ENCODE assay signal across 18 mouse cellular contexts in genomic region chr2:143900821-143901351, GRCm38 (mm10). TPM values are rescaled to one million over a fixed set of nuclear protein-coding genes. Genes with fewer than 3 reads are reported as not detected.
A peak's percentile ranks its signal among the peaks of the same experiment; 100 is the strongest.
DNase-seq lines count a peak whose midpoint lies in the region; ATAC-seq and TF ChIP-seq lines count a peak whose summit lies in the region.
"Had no signal": no experiment of that assay in that cellular context is flagged by ENCODE, and none has a peak within 500 bp of the region (broad histone marks: within the 10 kb centered on the region; RNA-seq: fewer than 3 reads in every experiment).

No protein-coding gene starts in this region.

- no peak for TF ChIP-seq CTCF in lung, adult 2 months (IDR thresholded peaks at IDR 0.05; ENCODE audit: insufficient read depth, low read length)

- H3K27ac ChIP-seq in embryonic facial prominence, embryonic 14.5 days (replicated peaks; ENCODE audit: low read depth, low read length): no peak overlapping the region
- no peak overlapping the region for H3K27ac ChIP-seq in embryonic facial prominence, embryonic 10.5 days (replicated peaks)
- H3K27ac ChIP-seq in intestine, embryonic 16.5 days (ENCODE audit: low read length): peak overlapping the region; percentile 11; the same call in 1 of the 2 replicates
- H3K27ac ChIP-seq: embryonic facial prominence, embryonic 12.5 days; liver, embryonic 13.5 days; midbrain, embryonic 15.5 days; stomach, embryonic 15.5 days had no signal

- H3K4me2 ChIP-seq in embryonic facial prominence, embryonic 14.5 days (ENCODE audit: low read depth, low read length): no peak overlapping the region
- no peak overlapping the region for H3K4me2 ChIP-seq in intestine, embryonic 16.5 days (ENCODE audit: low read depth, low read length)
- H3K4me2 ChIP-seq: embryonic facial prominence, embryonic 12.5 days; liver, embryonic 13.5 days; midbrain, embryonic 15.5 days; stomach, embryonic 15.5 days had no signal

- no peaks in the 10 kb centered on the region for H3K36me3 ChIP-seq in embryonic facial prominence, embryonic 14.5 days (ENCODE audit: control insufficient read depth, insufficient read depth, low read length)
- no peaks in the 10 kb centered on the region for H3K36me3 ChIP-seq in embryonic facial prominence, embryonic 10.5 days (replicated peaks)
- H3K36me3 ChIP-seq in intestine, embryonic 16.5 days (ENCODE audit: control insufficient read depth, insufficient read depth, low read length): no peaks in the 10 kb centered on the region
- H3K36me3 ChIP-seq: embryonic facial prominence, embryonic 12.5 days; liver, embryonic 13.5 days; midbrain, embryonic 15.5 days; stomach, embryonic 15.5 days had no signal

- 71% methylated on average over 5 of the region's 5 CpGs for WGBS in embryonic facial prominence, embryonic 14.5 days
- 81% methylated on average over 5 of the region's 5 CpGs for WGBS in embryonic facial prominence, embryonic 10.5 days
- WGBS in lung, adult 2 months: 62% methylated on average over 5 of the region's 5 CpGs
- 63% methylated on average over 5 of the region's 5 CpGs for WGBS in intestine, embryonic 16.5 days

- no peak overlapping the region for H3K4me3 ChIP-seq in embryonic facial prominence, embryonic 14.5 days (ENCODE audit: low read depth, low read length)
- H3K4me3 ChIP-seq in embryonic facial prominence, embryonic 10.5 days: no peak overlapping the region
- H3K4me3 ChIP-seq in lung, adult 2 months (replicated peaks; ENCODE audit: extremely low read depth, low read depth, low read length): no peak overlapping the region
- H3K4me3 ChIP-seq in intestine, embryonic 16.5 days (ENCODE audit: low read length): no peak overlapping the region
- H3K4me3 ChIP-seq: embryonic facial prominence, embryonic 12.5 days; liver, embryonic 13.5 days; midbrain, embryonic 15.5 days; stomach, embryonic 15.5 days had no signal

- DNase-seq in embryonic facial prominence, embryonic 14.5 days (ENCODE audit: low spot score): peak; percentile 45
- no peak for DNase-seq in embryonic facial prominence, embryonic 10.5 days (ENCODE audit: low spot score)
- DNase-seq in lung, adult 18-20 months: peak; percentile 48 to 66
- no peak for DNase-seq in lung, adult 2 months
- peak; percentile 23 to 46 for DNase-seq in lung, postnatal 4 days
- DNase-seq in MN1 (ENCODE audit: low spot score): no peak
- DNase-seq: adrenal gland, postnatal 14 days; heart, postnatal 36 days; kidney, adult 9 months; liver, embryonic 13.5 days; thymus, adult 2 months had no signal

- no peak for TF ChIP-seq POLR2A in lung, adult 2 months (IDR thresholded peaks at IDR 0.05; ENCODE audit: borderline replicate concordance, extremely low read depth, low read depth, low read length)

- no peak overlapping the region for H3K9ac ChIP-seq in embryonic facial prominence, embryonic 14.5 days (ENCODE audit: low read depth, low read length)
- H3K9ac ChIP-seq in intestine, embryonic 16.5 days (ENCODE audit: low read depth, low read length): no peak overlapping the region
- H3K9ac ChIP-seq: embryonic facial prominence, embryonic 12.5 days; liver, embryonic 13.5 days; midbrain, embryonic 15.5 days; stomach, embryonic 15.5 days had no signal

- H3K27me3 ChIP-seq in embryonic facial prominence, embryonic 14.5 days (replicated peaks; ENCODE audit: control insufficient read depth, insufficient read depth, low read length): no peaks in the 10 kb centered on the region
- no peaks in the 10 kb centered on the region for H3K27me3 ChIP-seq in embryonic facial prominence, embryonic 10.5 days (replicated peaks; ENCODE audit: low read depth, poor library complexity, severe bottlenecking)
- no peaks in the 10 kb centered on the region for H3K27me3 ChIP-seq in intestine, embryonic 16.5 days (replicated peaks; ENCODE audit: control insufficient read depth, insufficient read depth, low read length)
- H3K27me3 ChIP-seq: embryonic facial prominence, embryonic 12.5 days; liver, embryonic 13.5 days; midbrain, embryonic 15.5 days; Patski; stomach, embryonic 15.5 days had no signal

- H3K9me3 ChIP-seq in embryonic facial prominence, embryonic 14.5 days (ENCODE audit: control insufficient read depth, low read length): no peaks in the 10 kb centered on the region
- no peaks in the 10 kb centered on the region for H3K9me3 ChIP-seq in embryonic facial prominence, embryonic 10.5 days
- no peaks in the 10 kb centered on the region for H3K9me3 ChIP-seq in intestine, embryonic 16.5 days (ENCODE audit: control insufficient read depth, low read length)
- H3K9me3 ChIP-seq: embryonic facial prominence, embryonic 12.5 days; liver, embryonic 13.5 days; midbrain, embryonic 15.5 days; stomach, embryonic 15.5 days had no signal

- H3K4me1 ChIP-seq in embryonic facial prominence, embryonic 14.5 days (ENCODE audit: control insufficient read depth, insufficient read depth, low read length): no peaks in the 10 kb centered on the region
- no peaks in the 10 kb centered on the region for H3K4me1 ChIP-seq in embryonic facial prominence, embryonic 10.5 days
- H3K4me1 ChIP-seq in lung, adult 2 months (ENCODE audit: control insufficient read depth, insufficient read depth, low read length): no peaks in the 10 kb centered on the region
- peaks cover 15% of the 10 kb centered on the region; the same call in 1 of the 2 replicates for H3K4me1 ChIP-seq in intestine, embryonic 16.5 days (ENCODE audit: control insufficient read depth, insufficient read depth, low read length)
- H3K4me1 ChIP-seq: embryonic facial prominence, embryonic 12.5 days; midbrain, embryonic 15.5 days; stomach, embryonic 15.5 days had no signal

- ATAC-seq in embryonic facial prominence, embryonic 14.5 days (ENCODE audit: low read depth): peak; percentile 37; the same call in 1 of the 2 replicates
- peak; percentile 45; the same call in 1 of the 2 replicates for ATAC-seq in intestine, embryonic 16.5 days
- ATAC-seq: activated CD4-positive, CD25-positive, alpha-beta regulatory T cell, adult 4 months; hindbrain, embryonic 16.5 days; midbrain, embryonic 15.5 days; Patski had no signal

RNA-seq across cellular contexts. Expression of gene Dstn, which starts 14.2 kb away (rescaled TPM):
- 389 and 391 TPM in 2 replicates for polyA plus RNA-seq in embryonic facial prominence, embryonic 14.5 days (2014; fragmentation: Nextera tagmentation; extraction: Ambion mirVana)
- polyA plus RNA-seq in embryonic facial prominence, embryonic 10.5 days (2016; fragmentation: Nextera tagmentation; extraction: Ambion mirVana): 331 and 339 TPM in 2 replicates
- 46.2 and 80.1 TPM in 2 replicates for polyA plus RNA-seq in lung, adult 2 months (2012; rRNA removed)
- 822 and 823 TPM in 2 replicates for polyA plus RNA-seq in intestine, embryonic 16.5 days (2015; fragmentation: Nextera tagmentation; extraction: Ambion mirVana)

RNA-seq across cellular contexts. Expression of gene Bfsp1, which starts 37.9 kb away (rescaled TPM):
- polyA plus RNA-seq in embryonic facial prominence, embryonic 14.5 days (2014; fragmentation: Nextera tagmentation; extraction: Ambion mirVana): 3.0 and 3.8 TPM in 2 replicates
- polyA plus RNA-seq in embryonic facial prominence, embryonic 10.5 days (2016; fragmentation: Nextera tagmentation; extraction: Ambion mirVana): 0.60 and 1.2 TPM in 2 replicates
- 1.3 and 1.5 TPM in 2 replicates for polyA plus RNA-seq in lung, adult 2 months (2012; rRNA removed)
- polyA plus RNA-seq in intestine, embryonic 16.5 days (2015; fragmentation: Nextera tagmentation; extraction: Ambion mirVana): 5.2 and 5.4 TPM in 2 replicates

Comparison
In these comparisons a context has a peak if more than half of its experiments do, and no peak if none do; other contexts are left out.
1. DNase-seq: peak in embryonic facial prominence, embryonic 14.5 days (single experiment), lung, adult 18-20 months (2 of 2) and lung, postnatal 4 days (2 of 2); none in embryonic facial prominence, embryonic 10.5 days (single experiment), lung, adult 2 months (single experiment) and MN1 (single experiment).